In genomic region chr12:86947681-86948401, GRCm38 (mm10) we compare ENCODE assay signal across 8 mouse cellular contexts. TPM values are rescaled to one million over a fixed set of nuclear protein-coding genes. Genes with fewer than 3 reads are reported as not detected.
DNase-seq lines count a peak whose midpoint lies in the region; ATAC-seq lines count a peak whose summit lies in the region.

No protein-coding gene starts in this region.

- H3K36me3 ChIP-seq in forebrain, embryonic 15.5 days = peaks cover 3% of the 10 kb centered on the region; the same call in 1 of the 2 replicates
- H3K36me3 ChIP-seq in lung, embryonic 15.5 days = peaks cover 2% of the 10 kb centered on the region

- H3K4me2 ChIP-seq in forebrain, embryonic 15.5 days (replicated peaks) = peak overlapping the region; percentile 89
- H3K4me2 ChIP-seq in lung, embryonic 15.5 days = peak overlapping the region; percentile 74

- DNase-seq in embryo, embryonic 10 days (ENCODE audit: low spot score) = peak; percentile 47
- no peak for DNase-seq in embryo, embryonic 10.5 days (ENCODE audit: low spot score)
- DNase-seq in c-Kit-negative CD71-positive TER-119-positive erythroid progenitor cells, embryonic 14.5 days (ENCODE audit: low read depth, low spot score) = peak; percentile 19
- peak; percentile 61 to 68 for DNase-seq in heart, postnatal 36 days
- peak; percentile 71 for DNase-seq in layer of hippocampus, adult 9-11 months
- peak; percentile 66 for DNase-seq in right cerebral cortex, postnatal 25 days

- peak; percentile 60 for ATAC-seq in forebrain, embryonic 15.5 days (replicated peaks)
- peak; percentile 43 for ATAC-seq in lung, embryonic 15.5 days (ENCODE audit: borderline replicate concordance, extremely low read depth, low FRiP score, low TSS enrichment)

- peak overlapping the region; percentile 82 for H3K4me3 ChIP-seq in forebrain, embryonic 15.5 days
- peak overlapping the region; percentile 72 for H3K4me3 ChIP-seq in lung, embryonic 15.5 days

- WGBS in forebrain, embryonic 15.5 days = 9% methylated on average over 26 of the region's 26 CpGs
- 16% methylated on average over 26 of the region's 26 CpGs for WGBS in lung, embryonic 15.5 days

- H3K27ac ChIP-seq in forebrain, embryonic 15.5 days (replicated peaks) = peak overlapping the region; percentile 99
- peak overlapping the region; percentile 100 for H3K27ac ChIP-seq in lung, embryonic 15.5 days

- peak overlapping the region; percentile 97 for H3K9ac ChIP-seq in forebrain, embryonic 15.5 days (replicated peaks)
- peak overlapping the region; percentile 56 for H3K9ac ChIP-seq in lung, embryonic 15.5 days

- no peaks in the 10 kb centered on the region for H3K9me3 ChIP-seq in forebrain, embryonic 15.5 days
- no peaks in the 10 kb centered on the region for H3K9me3 ChIP-seq in lung, embryonic 15.5 days

- H3K27me3 ChIP-seq in forebrain, embryonic 15.5 days = no peaks in the 10 kb centered on the region
- no peaks in the 10 kb centered on the region for H3K27me3 ChIP-seq in lung, embryonic 15.5 days

- intact Hi-C loops in heart, postnatal 36 days (cut with DNase I) = no loop called here

- H3K4me1 ChIP-seq in forebrain, embryonic 15.5 days = peaks cover 54% of the 10 kb centered on the region
- H3K4me1 ChIP-seq in lung, embryonic 15.5 days = peaks cover 36% of the 10 kb centered on the region

RNA-seq across cellular contexts. Expression of gene Cipc, which starts 1.0 kb away (rescaled TPM):
- 53.6 and 55.3 TPM in 2 replicates for polyA plus RNA-seq in forebrain, embryonic 15.5 days (2015; fragmentation: Nextera tagmentation; extraction: Ambion mirVana)
- 10 to 100 TPM; 46.4 to 48.4 TPM for total RNA-seq in heart, postnatal 36 days (2021)
- 18.0 and 19.2 TPM in 2 replicates for polyA plus RNA-seq in lung, embryonic 15.5 days (2015; fragmentation: Nextera tagmentation; extraction: Ambion mirVana)

RNA-seq across cellular contexts. Expression of gene Zdhhc22, which starts 42.4 kb away (rescaled TPM):
- polyA plus RNA-seq in forebrain, embryonic 15.5 days (2015; fragmentation: Nextera tagmentation; extraction: Ambion mirVana) = 6.6 and 7.1 TPM in 2 replicates
- not detected for total RNA-seq in heart, postnatal 36 days (2021)
- 0.12 TPM in 1 of 2 replicates, not detected in the other for polyA plus RNA-seq in lung, embryonic 15.5 days (2015; fragmentation: Nextera tagmentation; extraction: Ambion mirVana)
